Mouse (Mus musculus) erythroblast, embryonic 14.5 days (primary cell): ENCODE results near the gene Anapc7. TPM values are rescaled to one million over a fixed set of nuclear protein-coding genes. Genes with fewer than 3 reads are reported as not detected.
"Not testable (repeated sequence)": the region's sequence is repeated elsewhere in the genome, so short reads cannot be mapped to it uniquely, and the experiment has no call there.

Experiments
- H3K27me3 ChIP-seq: 2 replicates; pipeline ENCODE4 v1.6.1; 2012; ENCODE audit warnings: inconsistent platforms; ENCODE audit not compliant: control insufficient read depth
- H3K36me3 ChIP-seq: 2 replicates; pipeline ENCODE4 v1.6.1; 2012; ENCODE audit warnings: mild to moderate bottlenecking, inconsistent platforms; ENCODE audit not compliant: control insufficient read depth
- H3K4me1 ChIP-seq: 2 replicates; pipeline ENCODE4 v1.6.1; 2012; ENCODE audit warnings: inconsistent platforms; ENCODE audit not compliant: control insufficient read depth
- H3K4me3 ChIP-seq: replicated peaks from 2 replicates; pipeline ENCODE3; 2012; ENCODE audit warnings: moderate library complexity, mild to moderate bottlenecking, inconsistent platforms
- H3K9me3 ChIP-seq: 2 replicates; pipeline ENCODE4 v1.6.1; 2012; ENCODE audit warnings: low read length, inconsistent platforms, mixed read lengths; ENCODE audit not compliant: control insufficient read depth
- GATA1 ChIP-seq: IDR thresholded peaks from 2 replicates; pipeline ENCODE4 v1.6.1; 2012; ENCODE audit warnings: low read length, inconsistent platforms, mixed read lengths
- TAL1 ChIP-seq: IDR thresholded peaks from 3 replicates; pipeline ENCODE4 v1.6.1; 2012; ENCODE audit warnings: low read length, inconsistent platforms, mixed read lengths
- polyA plus RNA-seq: library from polyadenylated mRNA; stranded (reverse); fragments of >175 nt; gene quantifications from 2 replicates; pipeline ENCODE4 v1.2.3, GENCODE M21; 2012

Anapc7 gene
- polyA plus RNA-seq, 1 experiment = 1.8 TPM

DNA sequence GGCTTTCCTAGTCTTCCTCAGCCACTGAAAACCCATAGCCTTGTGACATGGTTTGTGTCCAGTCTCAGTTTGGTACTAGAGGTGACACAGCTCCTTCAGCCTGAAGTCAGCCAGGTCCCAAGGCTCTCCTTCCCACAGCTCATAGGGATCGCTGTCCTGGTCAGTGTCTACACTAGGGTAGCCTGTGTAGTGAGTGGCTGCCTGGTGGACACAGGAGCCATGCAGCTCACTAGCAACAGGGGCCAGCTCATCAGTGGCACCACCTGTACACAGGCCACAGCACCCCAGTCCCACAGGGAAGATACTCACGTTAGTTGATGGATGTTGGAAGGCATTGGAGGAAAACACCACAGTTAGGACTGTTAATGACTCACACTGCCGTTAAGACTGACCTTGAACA lies 34.1 kb downstream of the Anapc7 start:
- no peak for TF ChIP-seq GATA1
- TF ChIP-seq TAL1 = no peak
- H3K4me1 ChIP-seq = peaks cover 2% of the 10 kb centered on the region; the same call in 1 of the 2 replicates

DNA sequence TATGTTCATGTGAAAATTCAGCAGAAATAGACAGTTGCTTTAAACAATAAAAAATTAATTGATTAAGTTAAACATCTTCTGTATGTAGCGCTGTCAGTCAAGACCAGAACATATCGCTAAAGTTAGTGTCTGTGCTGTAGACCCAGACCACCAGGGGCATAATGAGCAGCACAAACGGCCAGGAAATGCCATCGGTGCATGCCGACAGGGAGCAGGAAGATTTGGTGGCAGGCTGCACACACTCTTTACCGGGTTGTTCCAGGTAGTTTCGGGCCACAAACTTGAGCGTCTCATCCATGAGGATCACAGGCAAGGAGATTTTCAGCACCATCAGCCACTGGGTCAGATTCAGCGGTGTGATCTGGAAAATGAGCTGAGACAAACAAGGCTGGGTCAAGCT lies 35.6 kb downstream of the Anapc7 start:
- H3K4me3 ChIP-seq, H3K9me3 ChIP-seq, H3K4me1 ChIP-seq, H3K27me3 ChIP-seq: not testable (repeated sequence)
- peaks cover 100% of the 10 kb centered on the region for H3K36me3 ChIP-seq

More for the DNA sequence above, 34.1 kb downstream of the Anapc7 start:
- no peak overlapping the region for H3K4me3 ChIP-seq
- H3K27me3 ChIP-seq = no peaks in the 10 kb centered on the region
- H3K9me3 ChIP-seq = no peaks in the 10 kb centered on the region
- peaks cover 94% of the 10 kb centered on the region for H3K36me3 ChIP-seq

DNA sequence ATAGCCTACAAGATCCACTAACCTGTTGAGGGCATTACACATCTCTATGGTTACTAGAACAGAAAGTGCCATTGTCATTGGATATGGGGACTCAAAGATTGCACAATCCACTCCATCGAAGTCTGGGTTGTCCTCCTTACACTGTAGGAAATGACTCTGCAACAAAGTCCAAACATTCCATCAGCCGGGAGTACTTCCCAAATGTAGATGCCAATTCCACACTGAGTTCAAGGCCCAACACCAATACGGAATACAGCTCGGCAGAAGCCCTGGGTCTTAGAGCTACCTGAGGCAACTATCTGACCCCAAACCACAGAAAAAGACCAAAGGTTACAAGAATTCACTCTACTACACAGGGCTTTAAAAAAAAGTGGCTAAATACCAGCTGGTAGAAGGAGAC lies 36.6 kb downstream of the Anapc7 start:
- H3K4me3 ChIP-seq = no peak overlapping the region
- TF ChIP-seq GATA1 = no peak
- no peak for TF ChIP-seq TAL1
- no peaks in the 10 kb centered on the region for H3K9me3 ChIP-seq
- H3K27me3 ChIP-seq = no peaks in the 10 kb centered on the region
- H3K36me3 ChIP-seq = peaks cover 100% of the 10 kb centered on the region
- no peaks in the 10 kb centered on the region for H3K4me1 ChIP-seq

DNA sequence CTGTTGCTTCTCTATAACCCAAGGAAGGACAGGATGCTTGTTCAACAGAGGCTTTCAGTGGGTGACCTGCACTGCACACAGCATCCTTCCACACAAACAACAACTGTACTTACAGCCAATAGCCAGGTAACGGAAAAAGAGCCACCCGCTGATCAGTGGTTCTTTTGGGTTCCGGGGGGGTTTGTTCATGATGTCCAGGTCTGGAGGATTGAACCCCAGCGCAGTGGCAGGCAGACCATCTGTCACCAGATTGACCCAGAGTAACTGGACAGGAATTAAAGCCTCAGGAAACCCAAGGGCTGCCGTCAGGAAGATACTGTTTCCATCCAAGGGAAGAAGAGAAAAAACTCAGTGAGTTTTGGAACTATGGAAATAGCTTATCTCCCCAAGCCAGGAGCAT lies 37.8 kb downstream of the Anapc7 start:
- Histone ChIP-seq H3K9me3 (no peaks in the 10 kb centered on the region), H3K4me1 (no peaks in the 10 kb centered on the region), H3K27me3 (no peaks in the 10 kb centered on the region), H3K4me3 (no peak overlapping the region), H3K36me3 (peaks cover 100% of the 10 kb centered on the region)
- no peak for TF ChIP-seq GATA1
- no peak for TF ChIP-seq TAL1

DNA sequence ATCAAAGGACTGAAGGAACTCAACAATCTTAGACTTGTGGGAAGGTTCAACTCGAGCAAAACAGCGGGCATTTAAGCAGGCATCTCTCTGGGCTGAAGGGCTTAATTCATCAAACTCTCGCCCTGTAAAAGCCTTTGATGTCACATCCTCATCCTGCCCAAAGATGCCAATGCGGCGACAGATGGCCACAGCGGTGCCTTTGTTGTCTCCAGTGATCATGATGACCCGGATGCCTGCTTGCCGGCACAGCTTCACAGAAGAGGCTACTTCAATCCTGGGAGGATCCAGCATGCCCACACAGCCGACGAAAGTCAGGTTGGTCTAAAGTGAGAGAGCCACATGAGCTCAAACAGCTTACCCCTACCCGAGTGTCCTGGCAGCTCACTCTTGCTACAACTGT lies 39.2 kb downstream of the Anapc7 start:
- no peaks in the 10 kb centered on the region for H3K4me1 ChIP-seq
- TF ChIP-seq TAL1 (no peak), GATA1 (no peak)
- H3K4me3 ChIP-seq = no peak overlapping the region
- H3K9me3 ChIP-seq = no peaks in the 10 kb centered on the region
- H3K36me3 ChIP-seq = peaks cover 100% of the 10 kb centered on the region
- H3K27me3 ChIP-seq = no peaks in the 10 kb centered on the region

DNA sequence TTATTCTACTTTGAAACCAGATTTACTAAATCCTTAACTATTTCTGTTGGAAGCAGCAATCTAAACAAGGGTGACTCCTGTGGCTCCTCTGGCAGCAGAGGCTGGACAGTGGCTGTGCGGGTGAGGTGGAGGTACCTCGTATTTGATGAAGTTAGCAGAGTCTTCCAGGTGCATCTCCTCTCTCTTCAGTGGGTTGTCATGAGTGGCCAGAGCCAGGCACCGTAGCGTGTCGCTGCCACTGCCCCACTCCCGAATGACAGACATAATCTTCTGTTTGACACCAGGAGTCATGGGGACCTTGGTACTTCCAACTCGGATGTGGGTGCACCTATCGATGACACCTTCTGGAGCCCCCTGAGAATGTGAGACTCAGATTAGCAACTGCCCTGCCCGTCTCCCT lies 39.9 kb downstream of the Anapc7 start:
- Histone ChIP-seq H3K36me3 (peaks cover 100% of the 10 kb centered on the region), H3K9me3 (no peaks in the 10 kb centered on the region), H3K4me3 (no peak overlapping the region), H3K27me3 (no peaks in the 10 kb centered on the region), H3K4me1 (no peaks in the 10 kb centered on the region)
- TF ChIP-seq GATA1 = no peak
- no peak for TF ChIP-seq TAL1

DNA sequence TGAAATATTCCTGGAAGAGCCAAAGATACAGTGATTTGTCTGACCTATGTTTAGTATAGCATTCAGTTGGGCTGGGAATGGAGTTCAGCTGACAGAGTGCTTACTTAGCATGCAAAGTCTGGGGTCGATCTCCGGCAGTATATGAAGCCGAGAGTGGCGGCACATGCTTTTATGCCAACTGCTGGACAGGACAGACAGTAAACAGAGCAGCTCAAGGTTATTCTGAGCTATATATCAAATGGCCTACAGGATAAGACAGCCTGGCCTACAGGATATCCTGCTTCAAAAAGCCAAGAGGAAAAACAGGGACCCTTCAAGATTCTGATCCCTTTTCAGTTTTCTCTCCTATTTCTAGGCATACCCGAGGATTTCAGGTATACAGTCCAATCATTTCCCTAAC lies 50.2 kb downstream of the Anapc7 start:
- Histone ChIP-seq H3K36me3 (peaks cover 94% of the 10 kb centered on the region), H3K27me3 (no peaks in the 10 kb centered on the region), H3K9me3 (no peaks in the 10 kb centered on the region), H3K4me1 (no peaks in the 10 kb centered on the region), H3K4me3 (no peak overlapping the region)
- no peak for TF ChIP-seq TAL1
- no peak for TF ChIP-seq GATA1

DNA sequence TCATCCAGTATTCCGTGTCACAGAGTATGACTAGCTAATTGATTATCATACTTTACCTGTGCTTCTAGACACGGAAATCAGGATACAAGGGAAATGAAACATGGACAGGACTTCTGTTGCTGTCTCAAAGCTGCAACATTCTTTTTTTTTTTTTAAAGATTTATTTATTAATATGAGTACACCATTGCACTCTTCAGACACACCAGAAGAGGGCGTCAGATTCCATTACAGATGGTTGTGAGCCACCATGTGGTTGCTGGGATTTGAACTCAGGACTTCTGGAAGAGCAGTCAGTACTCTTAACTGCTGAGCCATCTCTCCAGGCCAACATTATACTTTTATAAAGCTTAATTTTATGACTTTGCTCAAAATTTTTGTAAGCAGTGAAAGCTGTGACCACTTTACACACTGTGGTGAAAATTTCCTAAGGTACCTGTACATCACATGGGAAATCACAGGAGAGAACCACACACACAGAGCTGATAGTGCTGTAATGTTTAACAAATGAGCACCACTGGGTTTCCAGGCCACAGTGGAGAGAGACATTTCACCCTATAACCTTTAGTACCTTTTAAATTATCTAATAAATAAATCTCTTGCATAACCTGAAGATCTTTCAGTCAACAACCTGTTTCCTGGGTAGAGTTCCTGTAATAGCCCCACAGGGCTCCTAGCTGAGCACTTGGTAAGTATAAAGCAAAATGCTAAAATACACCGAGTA lies 53.3 kb downstream of the Anapc7 start:
- H3K4me1 ChIP-seq = peaks cover 7% of the 10 kb centered on the region
- H3K9me3 ChIP-seq = no peaks in the 10 kb centered on the region
- peaks cover 90% of the 10 kb centered on the region for H3K36me3 ChIP-seq
- H3K27me3 ChIP-seq = no peaks in the 10 kb centered on the region
- TF ChIP-seq GATA1 (no peak), TAL1 (no peak)
- no peak overlapping the region for H3K4me3 ChIP-seq

DNA sequence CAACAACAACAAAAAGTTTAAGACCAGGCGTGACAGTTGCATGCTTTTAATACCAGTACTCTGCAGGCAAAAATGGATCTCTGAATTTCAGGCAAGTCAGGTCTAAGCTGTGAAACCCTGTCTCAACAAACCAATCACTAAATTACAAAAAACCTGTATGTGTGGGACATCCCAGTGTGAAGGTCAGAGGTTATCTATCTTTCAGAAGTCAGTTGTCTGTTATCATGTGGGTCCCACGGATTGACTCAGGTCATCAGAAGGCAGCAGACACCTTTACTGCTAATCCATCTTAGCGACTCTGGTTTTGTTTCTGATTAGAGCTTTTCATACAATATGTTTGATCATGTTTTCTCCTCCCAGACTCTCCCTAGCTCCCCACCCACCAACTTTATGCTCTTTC lies 54.6 kb downstream of the Anapc7 start:
- TF ChIP-seq GATA1 (no peak), TAL1 (no peak)
- Histone ChIP-seq H3K27me3 (no peaks in the 10 kb centered on the region), H3K4me3 (no peak overlapping the region), H3K9me3 (no peaks in the 10 kb centered on the region), H3K4me1 (peaks cover 7% of the 10 kb centered on the region), H3K36me3 (peaks cover 86% of the 10 kb centered on the region)

DNA sequence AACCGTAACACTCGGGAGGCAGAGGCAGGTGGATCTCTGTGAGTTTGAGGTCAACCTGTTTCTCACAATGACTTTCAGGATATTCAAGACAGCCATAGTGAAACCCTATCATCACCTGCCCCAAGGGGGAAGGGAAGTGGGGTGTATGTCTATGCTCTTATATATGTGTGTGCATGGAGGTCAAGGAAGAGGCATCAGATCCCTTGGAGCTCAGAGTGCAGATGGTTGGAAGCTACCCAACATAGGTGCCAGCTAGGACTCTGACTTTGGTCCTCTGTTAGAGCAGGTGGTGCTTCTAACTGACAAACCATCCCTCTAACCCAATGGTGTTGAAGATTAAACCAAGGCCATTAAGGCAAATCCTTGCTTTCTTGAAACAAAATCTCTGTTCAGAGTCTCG lies 56.0 kb downstream of the Anapc7 start:
- peaks cover 7% of the 10 kb centered on the region for H3K4me1 ChIP-seq
- no peak for TF ChIP-seq TAL1
- no peak for TF ChIP-seq GATA1
- H3K27me3 ChIP-seq = no peaks in the 10 kb centered on the region
- no peak overlapping the region for H3K4me3 ChIP-seq
- no peaks in the 10 kb centered on the region for H3K9me3 ChIP-seq
- H3K36me3 ChIP-seq = peaks cover 87% of the 10 kb centered on the region
